Mouse (Mus musculus) MEL (cell line): ENCODE data around the gene Adgrf5.

ENCODE experiments used
- BHLHE40 ChIP-seq: IDR thresholded peaks from 2 replicates; pipeline ENCODE4 v1.6.1; 2012; ENCODE audit warnings: low read depth, mild to moderate bottlenecking, inconsistent platforms, low read length, improper control_type of control experiment, borderline replicate concordance
- CHD2 ChIP-seq: IDR thresholded peaks from 2 replicates; pipeline ENCODE4 v1.6.1; 2011; ENCODE audit warnings: low read length, improper control_type of control experiment
- CTCF ChIP-seq, 3 experiments: IDR thresholded peaks in 2 of 3; conservative IDR thresholded peaks in 1 of 3; 2 replicates each; pipeline ENCODE4 v1.5.1; 2011 to 2012; ENCODE audit warnings: low read length in 3 of 3, low read depth in 2 of 3, mild to moderate bottlenecking in 2 of 3, improper control_type of control experiment in 1 of 3, inconsistent platforms in 1 of 3, mixed read lengths in 1 of 3, moderate library complexity in 1 of 3; ENCODE audit not compliant: control insufficient read depth in 1 of 3, insufficient read depth in 1 of 3, poor library complexity in 1 of 3, severe bottlenecking in 1 of 3
- E2F4 ChIP-seq: IDR thresholded peaks from 2 replicates; pipeline ENCODE4 v1.6.1; 2011; ENCODE audit warnings: low read depth, low read length, improper control_type of control experiment, borderline replicate concordance
- EP300 ChIP-seq, 2 experiments: IDR thresholded peaks; 2 replicates each; pipeline ENCODE4 v1.6.1; 2011; ENCODE audit warnings: improper control_type of control experiment in 2 of 2, low read length in 2 of 2, low read depth in 1 of 2, mild to moderate bottlenecking in 1 of 2
- MAFK ChIP-seq: IDR thresholded peaks from 2 replicates; pipeline ENCODE4 v1.6.1; 2011; ENCODE audit warnings: low read depth, mild to moderate bottlenecking, low read length, improper control_type of control experiment, borderline replicate concordance
- MYC ChIP-seq: IDR thresholded peaks from 2 replicates; pipeline ENCODE4 v1.6.1; 2011; ENCODE audit warnings: low read depth, mild to moderate bottlenecking, low read length, improper control_type of control experiment, moderate library complexity
- POLR2A ChIP-seq, 2 experiments: IDR thresholded peaks; 2 replicates each; pipeline ENCODE4 v1.6.1; 2011 to 2012; ENCODE audit warnings: low read length in 2 of 2, mild to moderate bottlenecking in 2 of 2, control low read depth in 1 of 2, improper control_type of control experiment in 1 of 2, low read depth in 1 of 2, moderate library complexity in 1 of 2; ENCODE audit not compliant: control insufficient read depth in 1 of 2, insufficient read depth in 1 of 2, poor library complexity in 1 of 2
- RCOR1 ChIP-seq: IDR thresholded peaks from 2 replicates; pipeline ENCODE4 v1.6.1; 2012; ENCODE audit warnings: low read depth, mild to moderate bottlenecking, inconsistent platforms, low read length, improper control_type of control experiment
- ZC3H11A ChIP-seq: IDR thresholded peaks from 2 replicates; pipeline ENCODE4 v1.6.1; 2012; ENCODE audit warnings: low read depth, mild to moderate bottlenecking, inconsistent platforms, low read length, improper control_type of control experiment

DNA sequence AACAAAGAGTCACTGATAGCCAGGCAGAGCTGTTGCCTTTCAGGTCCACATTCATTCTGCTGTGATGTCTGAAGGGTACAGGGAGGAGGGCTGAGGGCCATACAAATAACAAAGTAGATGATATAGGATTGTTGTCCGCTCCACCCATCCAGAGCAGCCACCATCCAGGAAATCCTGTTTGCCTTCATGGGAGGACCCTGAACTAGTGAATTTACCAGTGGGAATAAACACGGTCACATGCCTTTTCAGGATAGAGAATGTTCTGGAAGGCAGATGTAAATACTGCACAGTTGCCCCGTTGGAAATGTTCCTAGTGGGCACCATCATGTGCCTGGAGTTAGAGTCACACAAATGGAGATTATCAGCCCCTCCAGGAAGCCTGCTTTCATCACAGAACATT is 60.1 kb downstream of the Adgrf5 start:
- TF ChIP-seq POLR2A (IDR thresholded peaks at IDR 0.05; ENCODE audit: control insufficient read depth in 1 of 2, insufficient read depth in 1 of 2, low read depth in 1 of 2, low read length in 2 of 2, poor library complexity in 1 of 2) (no peak), EP300 (IDR thresholded peaks at IDR 0.05; ENCODE audit: low read depth in 1 of 2, low read length in 2 of 2) (no peak), RCOR1 (no peak), CTCF (IDR thresholded peaks at IDR 0.05 in 2 of 3, conservative IDR thresholded peaks at IDR 0.05 in 1 of 3; ENCODE audit: control insufficient read depth in 1 of 3, insufficient read depth in 1 of 3, low read depth in 2 of 3, low read length in 3 of 3, poor library complexity in 1 of 3, severe bottlenecking in 1 of 3) (no peak), E2F4 (no peak), MYC (no peak), ZC3H11A (no peak), BHLHE40 (no peak), CHD2 (no peak), MAFK (no peak)
